Mouse (Mus musculus) CH12.LX (cell line): Measurements from ENCODE around the gene Gm10318. TPM values are rescaled to one million over a fixed set of nuclear protein-coding genes. Genes with fewer than 3 reads are reported as not detected.

Experiments used
- DNase-seq: peaks from one replicate; pipeline ENCODE4 v3.0.0-alpha.2; 2013; ENCODE audit errors: extremely low read depth
- H3K27ac ChIP-seq: 2 replicates; pipeline ENCODE4 v1.5.1; 2012; ENCODE audit warnings: low read depth, mild to moderate bottlenecking, control low read depth, moderate library complexity; ENCODE audit not compliant: insufficient read depth
- H3K27me3 ChIP-seq: replicated peaks from 2 replicates; pipeline ENCODE3; 2012; ENCODE audit warnings: inconsistent platforms
- H3K36me3 ChIP-seq, 2 experiments: replicated peaks in 1 of 2; 2 replicates each; pipeline versions ENCODE3 to v1.6.1; 2012; ENCODE audit warnings: inconsistent platforms in 1 of 2, low read length in 1 of 2, mild to moderate bottlenecking in 1 of 2, mixed read lengths in 1 of 2, moderate library complexity in 1 of 2; ENCODE audit not compliant: control insufficient read depth in 1 of 2, insufficient read depth in 1 of 2
- H3K4me1 ChIP-seq, 2 experiments: 2 replicates each; pipeline ENCODE4 v1.6.1; 2012; ENCODE audit warnings: inconsistent platforms in 1 of 2, moderate library complexity in 1 of 2; ENCODE audit not compliant: insufficient read depth in 2 of 2, control insufficient read depth in 1 of 2
- H3K4me2 ChIP-seq: 2 replicates; pipeline ENCODE4 v1.6.1; 2012; ENCODE audit warnings: low read depth, mild to moderate bottlenecking, control low read depth; ENCODE audit not compliant: poor library complexity, insufficient read depth, severe bottlenecking
- H3K4me3 ChIP-seq, 3 experiments: fragments of 150-350 bp in 1 of 3; sonication (generic) in 1 of 3; replicated peaks in 1 of 3; 2 replicates each; pipeline versions ENCODE3 to v1.5.1; 2011 to 2012; ENCODE audit warnings: low read depth in 2 of 3, low read length in 2 of 3, mild to moderate bottlenecking in 2 of 3, moderate library complexity in 2 of 3, control low read depth in 1 of 3, improper control_type of control experiment in 1 of 3, inconsistent platforms in 1 of 3, mixed read lengths in 1 of 3; ENCODE audit not compliant: poor library complexity in 1 of 3
- H3K79me2 ChIP-seq: replicated peaks from 2 replicates; pipeline ENCODE4 v1.6.1; 2012; ENCODE audit warnings: mild to moderate bottlenecking, moderate library complexity; ENCODE audit not compliant: control insufficient read depth, poor library complexity, insufficient read depth, severe bottlenecking; ENCODE audit errors: extremely low read depth
- H3K9ac ChIP-seq: 2 replicates; pipeline ENCODE4 v1.6.1; 2012; ENCODE audit warnings: low read depth, mild to moderate bottlenecking, control low read depth, moderate library complexity; ENCODE audit not compliant: insufficient read depth
- H3K9me3 ChIP-seq: replicated peaks from 2 replicates; pipeline ENCODE3; 2012; ENCODE audit warnings: low read length, inconsistent platforms, mixed read lengths
- BHLHE40 ChIP-seq: IDR thresholded peaks from 2 replicates; pipeline ENCODE4 v1.6.1; 2011; ENCODE audit warnings: mild to moderate bottlenecking, low read depth, low read length, improper control_type of control experiment
- E2F4 ChIP-seq: IDR thresholded peaks from 2 replicates; pipeline ENCODE4 v1.6.1; 2011; ENCODE audit warnings: low read depth, low read length, improper control_type of control experiment; ENCODE audit not compliant: insufficient replicate concordance
- ELF1 ChIP-seq: IDR thresholded peaks from 2 replicates; pipeline ENCODE4 v1.6.1; 2014; ENCODE audit warnings: low read depth, mild to moderate bottlenecking, inconsistent platforms, low read length, improper control_type of control experiment
- ETS1 ChIP-seq: conservative IDR thresholded peaks from 2 replicates; pipeline ENCODE4 v1.6.1; 2012; ENCODE audit warnings: low read depth, mild to moderate bottlenecking, inconsistent platforms, low read length, improper control_type of control experiment, moderate library complexity
- IRF4 ChIP-seq: IDR thresholded peaks from 2 replicates; pipeline ENCODE4 v1.6.1; 2014; ENCODE audit warnings: low read depth, mild to moderate bottlenecking, inconsistent platforms, low read length, improper control_type of control experiment
- JUND ChIP-seq: conservative IDR thresholded peaks from 2 replicates; pipeline ENCODE4 v1.6.1; 2011; ENCODE audit warnings: low read depth, low read length, improper control_type of control experiment
- MAFK ChIP-seq: IDR thresholded peaks from 2 replicates; pipeline ENCODE4 v1.6.1; 2011; ENCODE audit warnings: low read length, improper control_type of control experiment; ENCODE audit not compliant: insufficient replicate concordance
- MAX ChIP-seq: IDR thresholded peaks from 2 replicates; pipeline ENCODE4 v1.6.1; 2011; ENCODE audit warnings: low read length, improper control_type of control experiment
- MAZ ChIP-seq: IDR thresholded peaks from 2 replicates; pipeline ENCODE4 v1.6.1; 2012; ENCODE audit warnings: low read depth, mild to moderate bottlenecking, inconsistent platforms, low read length, improper control_type of control experiment, moderate library complexity
- MXI1 ChIP-seq: IDR thresholded peaks from 2 replicates; pipeline ENCODE4 v1.6.1; 2011; ENCODE audit warnings: mild to moderate bottlenecking, low read depth, low read length, improper control_type of control experiment
- NELFE ChIP-seq: IDR thresholded peaks from 2 replicates; pipeline ENCODE4 v1.6.1; 2011; ENCODE audit warnings: low read depth, low read length, improper control_type of control experiment
- NRF1 ChIP-seq: IDR thresholded peaks from 2 replicates; pipeline ENCODE4 v1.6.1; 2014; ENCODE audit warnings: low read depth, mild to moderate bottlenecking, inconsistent platforms, low read length, improper control_type of control experiment, moderate library complexity
- POLR2A ChIP-seq: IDR thresholded peaks from 2 replicates; pipeline ENCODE4 v1.6.1; 2011; ENCODE audit warnings: low read depth, mild to moderate bottlenecking, improper control_type of control experiment, low read length
- POLR2AphosphoS2 ChIP-seq: IDR thresholded peaks from 2 replicates; pipeline ENCODE4 v1.6.1; 2011; ENCODE audit warnings: low read depth, low read length, improper control_type of control experiment
- RCOR1 ChIP-seq: conservative IDR thresholded peaks from 2 replicates; pipeline ENCODE4 v1.6.1; 2012; ENCODE audit warnings: low read depth, mild to moderate bottlenecking, inconsistent platforms, low read length, improper control_type of control experiment
- SIN3A ChIP-seq: IDR thresholded peaks from 2 replicates; pipeline ENCODE4 v1.6.1; 2012; ENCODE audit warnings: low read length, improper control_type of control experiment, inconsistent platforms
- SMC3 ChIP-seq: IDR thresholded peaks from 2 replicates; pipeline ENCODE4 v1.6.1; 2011; ENCODE audit warnings: low read depth, low read length, improper control_type of control experiment
- TBP ChIP-seq: conservative IDR thresholded peaks from 2 replicates; pipeline ENCODE4 v1.6.1; 2011; ENCODE audit warnings: low read depth, low read length, improper control_type of control experiment
- TCF12 ChIP-seq: IDR thresholded peaks from 2 replicates; pipeline ENCODE4 v1.6.1; 2014; ENCODE audit warnings: low read depth, mild to moderate bottlenecking, inconsistent platforms, low read length, improper control_type of control experiment
- UBTF ChIP-seq: IDR thresholded peaks from 2 replicates; pipeline ENCODE4 v1.6.1; 2012; ENCODE audit warnings: low read depth, mild to moderate bottlenecking, inconsistent platforms, low read length, improper control_type of control experiment, moderate library complexity
- ZC3H11A ChIP-seq: IDR thresholded peaks from 2 replicates; pipeline ENCODE4 v1.6.1; 2012; ENCODE audit warnings: low read depth, mild to moderate bottlenecking, inconsistent platforms, low read length, improper control_type of control experiment
- ZMIZ1 ChIP-seq: IDR thresholded peaks from 2 replicates; pipeline ENCODE4 v1.6.1; 2012; ENCODE audit warnings: low read depth, mild to moderate bottlenecking, inconsistent platforms, low read length, improper control_type of control experiment
- ZNF384 ChIP-seq: IDR thresholded peaks from 2 replicates; pipeline ENCODE4 v1.6.1; 2012; ENCODE audit warnings: low read depth, low read length, improper control_type of control experiment, inconsistent platforms
- dilution Hi-C: fragments of 300-500 bp; cut with MboI; formaldehyde crosslinking; loops from 2 replicates; pipeline ENCODE4 v1.14.3; 2020; ENCODE audit warnings: low sequenced_read_pairs; ENCODE audit not compliant: extremely low pct_unique_long_range_greater_than_20kb, extremely low pct_ligation_motif_present
- in situ Hi-C: fragments of 300-500 bp; cut with MboI; formaldehyde crosslinking; loops from 3 replicates; pipeline ENCODE4 v1.14.3; 2019; ENCODE audit warnings: low sequenced_read_pairs, low pct_ligation_motif_present, low pct_unique_long_range_greater_than_20kb, mixed read lengths
- polyA plus RNA-seq: library from polyadenylated mRNA; unstranded; fragments of >175 nt; gene quantifications from 2 replicates; pipeline ENCODE4 v1.2.1, GENCODE M21; 2012; ENCODE audit warnings: low read depth; ENCODE audit not compliant: insufficient read length
- total RNA-seq, 2 experiments: library from RNA; depleted of rRNA; stranded (reverse); fragments of 300-350 nt in 1 of 2; fragments of >200 nt in 1 of 2; gene quantifications; 2 replicates each; pipeline ENCODE4 v1.2.3; 2012 to 2014

Gene Gm10318
- total and polyA plus RNA-seq, 3 experiments, result not detected

DNA sequence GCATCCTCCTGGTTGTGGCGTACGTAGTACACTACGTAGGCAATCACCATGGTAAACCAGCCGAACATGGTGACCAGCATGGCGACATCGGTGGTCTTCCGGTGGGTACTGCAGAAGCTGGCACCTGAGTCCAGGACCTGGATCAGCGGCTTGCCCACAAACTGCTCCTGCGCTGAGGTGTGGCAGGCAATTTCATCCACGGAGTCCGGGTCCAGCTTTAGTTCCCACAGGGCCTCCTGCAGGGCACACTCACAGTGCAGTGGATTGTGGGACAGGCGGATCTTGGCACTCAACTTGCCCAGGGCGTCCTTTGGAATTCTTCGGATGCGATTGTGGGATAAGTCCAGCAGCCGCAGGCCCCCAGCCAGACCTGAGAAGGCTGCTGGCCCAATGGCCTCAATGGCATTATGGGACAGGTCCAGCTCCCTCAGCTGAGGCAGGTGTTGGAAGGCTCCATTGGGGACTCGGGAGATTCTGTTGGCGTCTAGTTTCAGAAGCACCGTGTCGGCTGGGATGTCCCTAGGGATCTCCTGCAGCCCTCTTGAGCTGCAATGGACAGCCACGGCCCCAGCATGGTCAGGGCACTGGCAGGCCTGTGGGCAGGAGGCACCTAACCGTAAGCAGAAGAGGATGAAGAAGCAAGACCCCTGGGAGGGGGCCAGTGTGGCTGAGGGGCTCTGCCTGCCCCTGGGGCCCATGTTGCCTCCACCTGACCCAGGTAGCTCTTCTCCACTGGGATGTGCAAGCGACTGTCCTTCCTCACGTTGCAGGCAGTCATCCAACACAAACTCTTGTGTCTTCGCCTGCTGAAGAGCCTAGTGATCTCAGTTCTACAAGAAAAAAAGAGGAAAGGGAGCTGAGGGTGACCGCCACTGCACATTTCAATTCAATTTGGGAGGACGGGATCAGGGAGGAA is 48.5 kb downstream of the Gm10318 start:
- Histone ChIP-seq H3K9me3 (no peaks in the 10 kb centered on the region), H3K27ac (no peak overlapping the region), H3K79me2 (no peaks in the 10 kb centered on the region), H3K4me1 (no peaks in the 10 kb centered on the region), H3K27me3 (peaks cover 77% of the 10 kb centered on the region), H3K9ac (no peak overlapping the region), H3K4me2 (no peak overlapping the region), H3K36me3 (no peaks in the 10 kb centered on the region), H3K4me3 (no peak overlapping the region)
- TF ChIP-seq ZC3H11A (no peak), MAZ (no peak), POLR2AphosphoS2 (no peak), JUND (no peak), ZMIZ1 (no peak), SMC3 (no peak), TBP (no peak), BHLHE40 (no peak), NELFE (no peak), ZNF384 (no peak), MAX (no peak), IRF4 (no peak), ELF1 (no peak), MAFK (no peak), MXI1 (no peak), POLR2A (no peak)
- in situ Hi-C loops (no loop called here), dilution Hi-C loops (no loop called here)
- no peak for DNase-seq

GRCm38 (mm10) chr10:77901871-77902210 is 49.2 kb downstream of the Gm10318 start:
- no peak overlapping the region for H3K27ac ChIP-seq
- dilution Hi-C loops (no loop called here), in situ Hi-C loops (no loop called here)
- H3K4me2 ChIP-seq, result no peak overlapping the region
- H3K9me3 ChIP-seq, result no peaks in the 10 kb centered on the region
- no peak for DNase-seq
- H3K9ac ChIP-seq, result no peak overlapping the region
- no peaks in the 10 kb centered on the region for H3K36me3 ChIP-seq
- no peaks in the 10 kb centered on the region for H3K4me1 ChIP-seq
- TF ChIP-seq E2F4, result no peak
- no peak for TF ChIP-seq SIN3A
- no peak for TF ChIP-seq UBTF
- TF ChIP-seq RCOR1, result no peak
- TF ChIP-seq MAZ, result no peak
- TF ChIP-seq ETS1, result no peak
- no peak for TF ChIP-seq NRF1
- no peak for TF ChIP-seq ELF1
- TF ChIP-seq TCF12, result no peak
- H3K27me3 ChIP-seq, result peaks cover 77% of the 10 kb centered on the region
- H3K79me2 ChIP-seq, result no peaks in the 10 kb centered on the region
- no peak overlapping the region for H3K4me3 ChIP-seq
